Mouse (Mus musculus): ENCODE measurements at regions not wholly inside any gene's neighbourhood (a gene's known extent, or its start where the extent isn't known, plus 50 kb on each side); places are given as distances from the start of the nearest gene placed in this dataset.

GRCm38 (mm10) chr13:101535331-101535866, 232.6 kb downstream of the Pik3r1 start:
- Histone ChIP-seq H3K27me3 (ENCODE audit: control insufficient read depth, insufficient read depth, low read length) (no peaks in the 10 kb centered on the region), H3K4me3 (ENCODE audit: extremely low read depth, insufficient read depth, insufficient read length) (no peak overlapping the region), H3K4me1 (ENCODE audit: control insufficient read depth, insufficient read depth, insufficient read length) (peaks cover 11% of the 10 kb centered on the region; the same call in 1 of the 2 replicates), H3K27ac (ENCODE audit: insufficient read depth, low read length) (no peak overlapping the region), H3K36me3 (ENCODE audit: control insufficient read depth, insufficient read depth, low read length) (no peaks in the 10 kb centered on the region)
- no peak for DNase-seq (ENCODE audit: low read depth in 1 of 2, low spot score in 2 of 2)
- WGBS, result 94% methylated on average over 3 of the region's 3 CpGs
- TF ChIP-seq POLR2A (IDR thresholded peaks at IDR 0.05; ENCODE audit: low read depth, low read length), result no peak
- TF ChIP-seq CTCF (IDR thresholded peaks at IDR 0.05; ENCODE audit: extremely low read depth, insufficient read depth, insufficient read length, insufficient replicate concordance), result no peak

- Histone ChIP-seq H3K27me3 (ENCODE audit: control insufficient read depth, insufficient read depth, low read length) (no peaks in the 10 kb centered on the region), H3K27ac (ENCODE audit: insufficient read depth, low read length) (no peak overlapping the region), H3K4me3 (ENCODE audit: extremely low read depth, insufficient read depth, insufficient read length) (no peak overlapping the region), H3K36me3 (ENCODE audit: control insufficient read depth, insufficient read depth, low read length) (no peaks in the 10 kb centered on the region), H3K4me1 (ENCODE audit: control insufficient read depth, insufficient read depth, insufficient read length) (peaks cover 7% of the 10 kb centered on the region; the same call in 1 of the 2 replicates)
- 92% methylated on average over 6 of the region's 6 CpGs for WGBS
- DNase-seq (ENCODE audit: low read depth in 1 of 2, low spot score in 2 of 2), result no peak
- no peak for TF ChIP-seq CTCF (IDR thresholded peaks at IDR 0.05; ENCODE audit: extremely low read depth, insufficient read depth, insufficient read length, insufficient replicate concordance)
- TF ChIP-seq POLR2A (IDR thresholded peaks at IDR 0.05; ENCODE audit: low read depth, low read length), result no peak
Measured at GRCm38 (mm10) chr13:101534490-101534889, 233.5 kb downstream of the Pik3r1 start.

- no peaks in the 10 kb centered on the region for H3K27me3 ChIP-seq (ENCODE audit: control insufficient read depth, insufficient read depth, low read length)
- no peak overlapping the region for H3K27ac ChIP-seq (ENCODE audit: insufficient read depth, low read length)
- TF ChIP-seq CTCF (IDR thresholded peaks at IDR 0.05; ENCODE audit: extremely low read depth, insufficient read depth, insufficient read length, insufficient replicate concordance) (no peak), POLR2A (IDR thresholded peaks at IDR 0.05; ENCODE audit: low read depth, low read length) (no peak)
- no peak overlapping the region for H3K4me3 ChIP-seq (ENCODE audit: extremely low read depth, insufficient read depth, insufficient read length)
- 42% methylated on average over 4 of the region's 4 CpGs for WGBS
- H3K4me1 ChIP-seq (ENCODE audit: control insufficient read depth, insufficient read depth, insufficient read length), result peaks cover under 1% of the 10 kb centered on the region; the same call in 1 of the 2 replicates
- H3K36me3 ChIP-seq (ENCODE audit: control insufficient read depth, insufficient read depth, low read length), result no peaks in the 10 kb centered on the region
- no peak for DNase-seq (ENCODE audit: low read depth in 1 of 2, low spot score in 2 of 2)
Measured at GRCm38 (mm10) chr13:101532913-101533312, 235.1 kb downstream of the Pik3r1 start.

DNA sequence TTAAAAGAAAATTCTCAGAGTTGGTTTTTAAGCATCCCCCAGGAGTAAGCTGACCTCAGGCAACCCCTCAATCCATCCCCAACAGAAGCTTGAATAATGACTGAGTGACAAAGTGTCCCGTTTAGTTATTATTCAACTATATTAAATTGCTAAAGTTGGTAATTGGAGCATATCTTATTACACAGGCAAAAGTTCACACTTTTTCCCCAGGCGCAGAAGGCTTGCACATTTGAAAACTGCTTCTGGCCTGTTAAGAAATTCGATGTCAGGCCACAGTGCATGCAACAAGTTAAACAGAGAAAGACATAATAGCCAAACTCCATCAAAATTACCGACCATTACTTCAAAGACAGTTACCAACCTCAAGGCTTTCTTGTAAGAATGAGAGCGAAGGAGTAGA, 240.3 kb downstream of the Pik3r1 start:
- Histone ChIP-seq H3K4me1 (ENCODE audit: control insufficient read depth, insufficient read depth, insufficient read length) (no peaks in the 10 kb centered on the region), H3K4me3 (ENCODE audit: extremely low read depth, insufficient read depth, insufficient read length) (no peak overlapping the region), H3K27me3 (ENCODE audit: control insufficient read depth, insufficient read depth, low read length) (no peaks in the 10 kb centered on the region), H3K27ac (ENCODE audit: insufficient read depth, low read length) (no peak overlapping the region), H3K36me3 (ENCODE audit: control insufficient read depth, insufficient read depth, low read length) (no peaks in the 10 kb centered on the region)
- no peak for DNase-seq (ENCODE audit: low read depth in 1 of 2, low spot score in 2 of 2)
- WGBS, result 91% methylated on average over 5 of the region's 5 CpGs
- TF ChIP-seq POLR2A (IDR thresholded peaks at IDR 0.05; ENCODE audit: low read depth, low read length) (no peak), CTCF (IDR thresholded peaks at IDR 0.05; ENCODE audit: extremely low read depth, insufficient read depth, insufficient read length, insufficient replicate concordance) (no peak)

DNA sequence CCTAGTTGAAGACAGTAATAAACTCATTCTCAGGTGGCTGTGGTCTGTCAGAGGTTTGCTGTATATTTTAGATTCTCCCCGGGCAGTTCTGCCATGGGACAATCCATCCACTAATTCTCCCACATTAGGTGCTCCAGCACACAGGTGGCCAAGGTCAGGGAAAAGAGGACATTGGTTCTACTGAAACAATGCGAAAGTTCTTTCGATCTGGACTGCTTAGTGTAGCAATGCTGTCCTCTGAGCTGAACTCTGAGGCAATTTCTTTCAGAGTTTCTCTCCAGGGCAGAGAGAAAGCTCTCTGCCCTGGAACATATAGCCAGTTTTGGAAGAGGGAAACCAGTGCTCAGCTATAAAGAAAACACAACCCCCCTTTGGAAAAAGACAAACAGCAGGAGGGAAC, 243.2 kb downstream of the Pik3r1 start:
- no peaks in the 10 kb centered on the region for H3K27me3 ChIP-seq (ENCODE audit: control insufficient read depth, insufficient read depth, low read length)
- no peak overlapping the region for H3K4me3 ChIP-seq (ENCODE audit: extremely low read depth, insufficient read depth, insufficient read length)
- 94% methylated on average over 3 of the region's 3 CpGs for WGBS
- H3K4me1 ChIP-seq (ENCODE audit: control insufficient read depth, insufficient read depth, insufficient read length), result no peaks in the 10 kb centered on the region
- no peak for TF ChIP-seq CTCF (IDR thresholded peaks at IDR 0.05; ENCODE audit: extremely low read depth, insufficient read depth, insufficient read length, insufficient replicate concordance)
- no peak for TF ChIP-seq POLR2A (IDR thresholded peaks at IDR 0.05; ENCODE audit: low read depth, low read length)
- no peak for DNase-seq (ENCODE audit: low read depth in 1 of 2, low spot score in 2 of 2)
- no peaks in the 10 kb centered on the region for H3K36me3 ChIP-seq (ENCODE audit: control insufficient read depth, insufficient read depth, low read length)
- H3K27ac ChIP-seq (ENCODE audit: insufficient read depth, low read length), result no peak overlapping the region

DNA sequence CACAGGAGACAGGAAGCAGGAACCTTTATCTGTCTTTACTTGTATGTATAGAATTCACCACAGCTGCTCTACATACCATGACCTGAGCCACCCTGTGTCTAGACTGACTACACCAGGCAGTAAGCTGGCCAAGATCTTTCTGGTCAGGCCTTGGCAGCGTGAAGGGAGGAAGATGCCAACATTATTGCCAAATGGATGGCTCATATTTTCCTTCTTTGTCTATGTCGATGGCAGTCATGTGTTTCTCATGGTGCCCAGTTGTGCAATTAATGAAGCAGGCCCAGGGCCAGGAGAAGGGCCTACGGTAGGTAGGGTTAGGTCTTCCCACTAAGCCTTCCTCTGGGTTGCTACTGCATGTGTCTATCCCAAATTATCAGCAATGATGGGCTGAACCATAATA, 243.8 kb downstream of the Pik3r1 start:
- H3K4me3 ChIP-seq (ENCODE audit: extremely low read depth, insufficient read depth, insufficient read length), result no peak overlapping the region
- WGBS, result 86% methylated on average over 3 of the region's 3 CpGs
- no peak for TF ChIP-seq CTCF (IDR thresholded peaks at IDR 0.05; ENCODE audit: extremely low read depth, insufficient read depth, insufficient read length, insufficient replicate concordance)
- DNase-seq (ENCODE audit: low read depth in 1 of 2, low spot score in 2 of 2), result no peak
- no peaks in the 10 kb centered on the region for H3K27me3 ChIP-seq (ENCODE audit: control insufficient read depth, insufficient read depth, low read length)
- no peak overlapping the region for H3K27ac ChIP-seq (ENCODE audit: insufficient read depth, low read length)
- no peaks in the 10 kb centered on the region for H3K4me1 ChIP-seq (ENCODE audit: control insufficient read depth, insufficient read depth, insufficient read length)
- no peaks in the 10 kb centered on the region for H3K36me3 ChIP-seq (ENCODE audit: control insufficient read depth, insufficient read depth, low read length)

DNA sequence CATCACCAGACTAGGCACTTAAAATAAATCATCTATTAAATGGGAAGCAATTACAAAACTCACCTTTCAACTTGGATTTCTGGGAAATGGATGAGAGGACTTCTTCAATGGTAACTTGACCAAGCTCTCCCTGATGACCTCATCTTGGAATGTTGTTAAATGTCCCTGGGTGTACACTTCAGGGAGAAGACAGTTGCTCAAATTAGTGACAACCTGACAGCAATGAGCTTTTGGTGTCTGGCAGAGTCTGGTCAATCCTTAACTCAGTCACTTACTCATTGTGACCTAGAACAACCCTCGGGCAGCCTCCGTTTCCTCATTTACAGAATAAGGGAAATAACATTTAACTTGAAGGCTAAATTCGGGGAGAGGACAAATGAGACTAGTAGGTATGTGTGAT, 244.5 kb downstream of the Pik3r1 start:
- no peaks in the 10 kb centered on the region for H3K27me3 ChIP-seq (ENCODE audit: control insufficient read depth, insufficient read depth, low read length)
- H3K36me3 ChIP-seq (ENCODE audit: control insufficient read depth, insufficient read depth, low read length), result no peaks in the 10 kb centered on the region
- no peak overlapping the region for H3K27ac ChIP-seq (ENCODE audit: insufficient read depth, low read length)
- WGBS, result 46% methylated on average over 3 of the region's 3 CpGs
- TF ChIP-seq POLR2A (IDR thresholded peaks at IDR 0.05; ENCODE audit: low read depth, low read length) (no peak), CTCF (IDR thresholded peaks at IDR 0.05; ENCODE audit: extremely low read depth, insufficient read depth, insufficient read length, insufficient replicate concordance) (no peak)
- DNase-seq (ENCODE audit: low read depth in 1 of 2, low spot score in 2 of 2), result no peak
- H3K4me3 ChIP-seq (ENCODE audit: extremely low read depth, insufficient read depth, insufficient read length), result no peak overlapping the region
- H3K4me1 ChIP-seq (ENCODE audit: control insufficient read depth, insufficient read depth, insufficient read length), result no peaks in the 10 kb centered on the region

Data from spleen, adult 2 months (tissue).